Mouse (Mus musculus): ENCODE data around the gene Gm45837.

DNA sequence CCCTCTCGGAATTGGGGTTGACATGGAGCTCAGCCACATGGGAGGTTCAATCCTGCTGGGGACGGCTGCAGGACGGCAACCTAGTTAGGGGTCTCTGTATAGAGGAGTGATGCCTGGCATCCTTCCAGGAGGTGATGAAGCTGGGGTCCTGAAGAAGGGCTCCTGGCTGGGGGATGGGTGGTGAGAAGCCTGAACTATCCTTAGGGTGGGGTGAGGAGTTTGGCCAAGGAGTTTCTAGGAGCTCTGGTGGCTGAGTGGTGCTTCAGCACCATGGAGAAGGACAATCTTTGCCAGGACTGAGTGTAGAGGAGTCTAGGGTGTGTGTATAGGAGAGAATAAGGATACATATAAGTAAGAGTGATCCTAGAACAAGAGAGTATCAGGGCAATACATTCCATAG is 11.4 kb downstream of the Gm45837 start:
- no peak for TF ChIP-seq MAFK (IDR thresholded peaks at IDR 0.05; ENCODE audit: insufficient read depth, low read depth, low read length)
- TF ChIP-seq ZC3H11A (IDR thresholded peaks at IDR 0.05; ENCODE audit: borderline replicate concordance, low read depth, low read length): no peak
- no peak for TF ChIP-seq HCFC1 (IDR thresholded peaks at IDR 0.05; ENCODE audit: borderline replicate concordance, insufficient read depth, low read length)

All from ES-E14 (cell line).